Mouse (Mus musculus) forebrain, embryonic 11.5 days (tissue): ENCODE data around the gene Zfp618. TPM values are rescaled to one million over a fixed set of nuclear protein-coding genes. Genes with fewer than 3 reads are reported as not detected.

Experiments
- ATAC-seq: fragments of 200-750 bp; cut with Nextera tagmentation; replicated peaks from 2 replicates; pipeline ENCODE4 v1.8.0; 2017; ENCODE audit warnings: moderate TSS enrichment; ENCODE audit not compliant: low FRiP score
- DNase-seq: peaks from one replicate; pipeline ENCODE4 v3.0.0-alpha.2; 2017; ENCODE audit warnings: low spot score
- H3K27ac ChIP-seq: fragments of 300-500 bp; sonication (generic); 2 replicates; pipeline ENCODE4 v1.5.1; 2014; ENCODE audit warnings: low read depth, low read length
- H3K27me3 ChIP-seq: fragments of 300-500 bp; sonication (generic); 2 replicates; pipeline ENCODE4 v1.6.1; 2014; ENCODE audit warnings: mild to moderate bottlenecking, low read length, mixed read lengths; ENCODE audit not compliant: control insufficient read depth, insufficient read depth
- H3K36me3 ChIP-seq: fragments of 300-500 bp; sonication (generic); 2 replicates; pipeline ENCODE4 v1.6.1; 2014; ENCODE audit warnings: mild to moderate bottlenecking, low read length, moderate library complexity, mixed read lengths; ENCODE audit not compliant: control insufficient read depth, insufficient read depth
- H3K4me1 ChIP-seq: fragments of 300-500 bp; sonication (generic); replicated peaks from 2 replicates; pipeline ENCODE4 v1.6.1; 2014; ENCODE audit warnings: low read length, mixed read lengths; ENCODE audit not compliant: control insufficient read depth, insufficient read depth
- H3K4me2 ChIP-seq: fragments of 300-500 bp; sonication (generic); 2 replicates; pipeline ENCODE4 v1.6.1; 2014; ENCODE audit warnings: low read depth, mild to moderate bottlenecking, low read length, moderate library complexity, mixed read lengths; ENCODE audit not compliant: severe bottlenecking
- H3K4me3 ChIP-seq: fragments of 300-500 bp; sonication (generic); 2 replicates; pipeline ENCODE4 v1.5.1; 2014; ENCODE audit warnings: low read depth, low read length
- H3K9ac ChIP-seq: fragments of 300-500 bp; sonication (generic); 2 replicates; pipeline ENCODE4 v1.6.1; 2014; ENCODE audit warnings: low read length
- H3K9me3 ChIP-seq: fragments of 300-500 bp; sonication (generic); 2 replicates; pipeline ENCODE4 v1.6.1; 2016; ENCODE audit warnings: low read length, mixed read lengths; ENCODE audit not compliant: control insufficient read depth
- WGBS: fragments of 180-500 bp; shearing (Covaris S2); extraction: QIAGEN DNeasy Blood & Tissue Kit; methylation state at CpG from one replicate; pipeline ENCODE4 v1.1.7; 2014; 5-methylcytosine and 5-hydroxymethylcytosine counted together
- polyA plus RNA-seq: library from polyadenylated mRNA; unstranded; fragments of >200 nt; fragmentation: Nextera tagmentation; extraction: Ambion mirVana; gene quantifications from 2 replicates; pipeline ENCODE4 v1.2.1, GENCODE M21; 2014

The Zfp618 gene
- polyA plus RNA-seq, 1 experiment from 2014 or later, result 33.5 TPM

- 94% methylated on average over 8 of the region's 8 CpGs for WGBS
- no peaks in the 10 kb centered on the region for H3K9me3 ChIP-seq
- H3K9ac ChIP-seq, result no peak overlapping the region
- H3K4me3 ChIP-seq, result no peak overlapping the region
- ATAC-seq (no peak), DNase-seq (no peak)
- no peaks in the 10 kb centered on the region; the same call in 1 of the 2 replicates for H3K36me3 ChIP-seq
- H3K4me1 ChIP-seq, result no peaks in the 10 kb centered on the region
- H3K27ac ChIP-seq, result no peak overlapping the region
- H3K4me2 ChIP-seq, result no peak overlapping the region
- H3K27me3 ChIP-seq, result no peaks in the 10 kb centered on the region
Observed at GRCm38 (mm10) chr4:63105651-63106050, 140.3 kb downstream of the Zfp618 start.

GRCm38 (mm10) chr4:63118639-63119437, 153.5 kb downstream of the Zfp618 start:
- WGBS, result 78% methylated on average over 5 of the region's 5 CpGs
- Histone ChIP-seq H3K27me3 (no peaks in the 10 kb centered on the region), H3K4me3 (no peak overlapping the region), H3K9ac (no peak overlapping the region), H3K4me2 (no peak overlapping the region), H3K4me1 (no peaks in the 10 kb centered on the region), H3K36me3 (peaks cover 4% of the 10 kb centered on the region; the same call in 1 of the 2 replicates), H3K9me3 (no peaks in the 10 kb centered on the region), H3K27ac (no peak overlapping the region)
- peak; percentile 81 for ATAC-seq
- peak; percentile 87 for DNase-seq

- 20% methylated on average over 8 of the region's 8 CpGs for WGBS
Observed at GRCm38 (mm10) chr4:63124861-63125466, 159.6 kb downstream of the Zfp618 start.

GRCm38 (mm10) chr4:63129891-63130624, 164.7 kb downstream of the Zfp618 start:
- no peaks in the 10 kb centered on the region for H3K9me3 ChIP-seq
- H3K4me2 ChIP-seq, result no peak overlapping the region
- H3K4me1 ChIP-seq, result no peaks in the 10 kb centered on the region
- H3K36me3 ChIP-seq, result no peaks in the 10 kb centered on the region; the same call in 1 of the 2 replicates
- DNase-seq (peak; percentile 46), ATAC-seq (no peak)
- no peak overlapping the region for H3K4me3 ChIP-seq
- WGBS, result 94% methylated on average over 5 of the region's 5 CpGs
- no peaks in the 10 kb centered on the region for H3K27me3 ChIP-seq
- H3K27ac ChIP-seq, result no peak overlapping the region
- H3K9ac ChIP-seq, result no peak overlapping the region

More at GRCm38 (mm10) chr4:63124861-63125466, 159.6 kb downstream of the Zfp618 start:
- Histone ChIP-seq H3K27me3 (no peaks in the 10 kb centered on the region), H3K9ac (no peak overlapping the region), H3K27ac (no peak overlapping the region), H3K9me3 (no peaks in the 10 kb centered on the region), H3K36me3 (peaks cover 4% of the 10 kb centered on the region; the same call in 1 of the 2 replicates), H3K4me3 (no peak overlapping the region), H3K4me1 (no peaks in the 10 kb centered on the region; the same call in 1 of the 2 replicates), H3K4me2 (no peak overlapping the region)
- DNase-seq (peak; percentile 44), ATAC-seq (no peak)

GRCm38 (mm10) chr4:63147268-63147667, 181.9 kb downstream of the Zfp618 start:
- Histone ChIP-seq H3K4me1 (no peaks in the 10 kb centered on the region), H3K4me2 (no peak overlapping the region), H3K9me3 (no peaks in the 10 kb centered on the region; the same call in 1 of the 2 replicates), H3K36me3 (no peaks in the 10 kb centered on the region), H3K9ac (no peak overlapping the region), H3K4me3 (no peak overlapping the region), H3K27ac (no peak overlapping the region), H3K27me3 (no peaks in the 10 kb centered on the region)
- DNase-seq (no peak), ATAC-seq (no peak)
- 88% methylated on average over 6 of the region's 6 CpGs for WGBS

GRCm38 (mm10) chr4:63151127-63151526, 185.8 kb downstream of the Zfp618 start:
- Histone ChIP-seq H3K27ac (no peak overlapping the region), H3K27me3 (no peaks in the 10 kb centered on the region), H3K9ac (no peak overlapping the region), H3K4me3 (no peak overlapping the region), H3K4me1 (no peaks in the 10 kb centered on the region), H3K36me3 (no peaks in the 10 kb centered on the region), H3K4me2 (no peak overlapping the region), H3K9me3 (no peaks in the 10 kb centered on the region; the same call in 1 of the 2 replicates)
- no peak for DNase-seq
- no peak for ATAC-seq
- WGBS, result 93% methylated on average over 6 of the region's 6 CpGs

- WGBS, result 69% methylated on average over 4 of the region's 4 CpGs
- Histone ChIP-seq H3K4me3 (no peak overlapping the region), H3K27ac (no peak overlapping the region), H3K4me2 (no peak overlapping the region), H3K36me3 (no peaks in the 10 kb centered on the region), H3K9me3 (no peaks in the 10 kb centered on the region), H3K9ac (no peak overlapping the region), H3K4me1 (no peaks in the 10 kb centered on the region), H3K27me3 (no peaks in the 10 kb centered on the region)
- no peak for ATAC-seq
- DNase-seq, result no peak
Observed at GRCm38 (mm10) chr4:63154028-63154427, 188.7 kb downstream of the Zfp618 start.

GRCm38 (mm10) chr4:63154699-63155098, 189.3 kb downstream of the Zfp618 start, which contains the start of gene Ambp:
Ambp (minus strand) TSS chr4:63154799.
- Histone ChIP-seq H3K9me3 (no peaks in the 10 kb centered on the region), H3K4me3 (no peak within 1 kb of the TSS), H3K9ac (no peak within 1 kb of the TSS), H3K27ac (no peak within 1 kb of the TSS), H3K4me1 (no peaks in the 10 kb centered on the region), H3K4me2 (no peak within 1 kb of the TSS), H3K27me3 (no peaks in the 10 kb centered on the region), H3K36me3 (no peaks in the 10 kb centered on the region)
- ATAC-seq, result no peak
- DNase-seq, result no peak
- 58% methylated on average over 5 of the region's 5 CpGs for WGBS
